Mouse (Mus musculus) MEL (cell line): ENCODE results near the gene Moxd1. TPM values are rescaled to one million over a fixed set of nuclear protein-coding genes. Genes with fewer than 3 reads are reported as not detected.

ENCODE experiments used
- DNase-seq: peaks from one replicate; pipeline ENCODE4 v3.0.0; 2011; ENCODE audit warnings: low read depth, low spot score
- H3K27ac ChIP-seq: 2 replicates; pipeline ENCODE4 v1.5.1; 2012; ENCODE audit warnings: low read depth, mild to moderate bottlenecking, control low read depth, low read length, moderate library complexity; ENCODE audit not compliant: control insufficient read depth
- H3K27me3 ChIP-seq, 2 experiments: fragments of 150-350 bp in 1 of 2; sonication (generic) in 1 of 2; 2 replicates each; pipeline ENCODE4 v1.6.1; 2012; ENCODE audit warnings: low read length in 2 of 2, mild to moderate bottlenecking in 2 of 2, improper control_type of control experiment in 1 of 2, moderate library complexity in 1 of 2; ENCODE audit not compliant: insufficient read depth in 2 of 2, control insufficient read depth in 1 of 2
- H3K36me3 ChIP-seq, 2 experiments: 2 replicates each; pipeline ENCODE4 v1.6.1; 2012 to 2014; ENCODE audit warnings: low read length in 2 of 2, improper control_type of control experiment in 1 of 2, inconsistent platforms in 1 of 2, mild to moderate bottlenecking in 1 of 2; ENCODE audit not compliant: insufficient read depth in 2 of 2, control insufficient read depth in 1 of 2
- H3K4me1 ChIP-seq, 2 experiments: fragments of 150-350 bp in 1 of 2; sonication (generic) in 1 of 2; 2 replicates each; pipeline ENCODE4 v1.6.1; 2012; ENCODE audit warnings: low read length in 2 of 2, improper control_type of control experiment in 1 of 2, mild to moderate bottlenecking in 1 of 2; ENCODE audit not compliant: insufficient read depth in 2 of 2, control insufficient read depth in 1 of 2
- H3K4me3 ChIP-seq, 2 experiments: fragments of 150-350 bp in 1 of 2; sonication (generic) in 1 of 2; 2 replicates each; pipeline ENCODE4 v1.5.1; 2012; ENCODE audit warnings: low read depth in 2 of 2, low read length in 2 of 2, mild to moderate bottlenecking in 2 of 2, moderate library complexity in 2 of 2, control low read depth in 1 of 2, improper control_type of control experiment in 1 of 2; ENCODE audit not compliant: control insufficient read depth in 1 of 2, insufficient read depth in 1 of 2
- H3K79me2 ChIP-seq: 2 replicates; pipeline ENCODE4 v1.6.1; 2012; ENCODE audit warnings: mild to moderate bottlenecking, low read length, moderate library complexity; ENCODE audit not compliant: control insufficient read depth, poor library complexity, insufficient read depth
- H3K9ac ChIP-seq: 2 replicates; pipeline ENCODE4 v1.6.1; 2012; ENCODE audit warnings: low read depth, mild to moderate bottlenecking, control low read depth, low read length, moderate library complexity; ENCODE audit not compliant: control insufficient read depth, poor library complexity, severe bottlenecking
- H3K9me3 ChIP-seq: fragments of 150-350 bp; sonication (generic); replicated peaks from 2 replicates; pipeline ENCODE4 v1.6.1; 2012; ENCODE audit warnings: mild to moderate bottlenecking, low read length, improper control_type of control experiment, moderate library complexity; ENCODE audit not compliant: insufficient read depth
- BHLHE40 ChIP-seq: IDR thresholded peaks from 2 replicates; pipeline ENCODE4 v1.6.1; 2012; ENCODE audit warnings: low read depth, mild to moderate bottlenecking, inconsistent platforms, low read length, improper control_type of control experiment, borderline replicate concordance
- ELF1 ChIP-seq: IDR thresholded peaks from 2 replicates; pipeline ENCODE4 v1.6.1; 2014; ENCODE audit warnings: low read depth, mild to moderate bottlenecking, inconsistent platforms, low read length, improper control_type of control experiment, moderate library complexity
- EP300 ChIP-seq, 2 experiments: IDR thresholded peaks; 2 replicates each; pipeline ENCODE4 v1.6.1; 2011; ENCODE audit warnings: improper control_type of control experiment in 2 of 2, low read length in 2 of 2, low read depth in 1 of 2, mild to moderate bottlenecking in 1 of 2
- ETS1 ChIP-seq: IDR thresholded peaks from 2 replicates; pipeline ENCODE4 v1.6.1; 2012; ENCODE audit warnings: low read depth, mild to moderate bottlenecking, inconsistent platforms, low read length, improper control_type of control experiment, moderate library complexity
- GABPA ChIP-seq: IDR thresholded peaks from 2 replicates; pipeline ENCODE4 v1.6.1; 2012; ENCODE audit warnings: low read depth, mild to moderate bottlenecking, inconsistent platforms, low read length, improper control_type of control experiment, moderate library complexity
- MAFK ChIP-seq: IDR thresholded peaks from 2 replicates; pipeline ENCODE4 v1.6.1; 2011; ENCODE audit warnings: low read depth, mild to moderate bottlenecking, low read length, improper control_type of control experiment, borderline replicate concordance
- MYB ChIP-seq: IDR thresholded peaks from 2 replicates; pipeline ENCODE4 v1.6.1; 2011; ENCODE audit warnings: mild to moderate bottlenecking, low read depth, low read length, improper control_type of control experiment
- MYC ChIP-seq: IDR thresholded peaks from 2 replicates; pipeline ENCODE4 v1.6.1; 2011; ENCODE audit warnings: low read depth, mild to moderate bottlenecking, low read length, improper control_type of control experiment, moderate library complexity
- NRF1 ChIP-seq: IDR thresholded peaks from 2 replicates; pipeline ENCODE4 v1.6.1; 2014; ENCODE audit warnings: low read depth, mild to moderate bottlenecking, inconsistent platforms, low read length, improper control_type of control experiment, moderate library complexity; ENCODE audit not compliant: poor library complexity, insufficient read depth, severe bottlenecking
- POLR2AphosphoS5 ChIP-seq: IDR thresholded peaks from 2 replicates; pipeline ENCODE4 v1.6.1; 2012; ENCODE audit warnings: low read depth, borderline replicate concordance, mild to moderate bottlenecking, inconsistent platforms, low read length, moderate library complexity, mixed read lengths
- RAD21 ChIP-seq: IDR thresholded peaks from 2 replicates; pipeline ENCODE4 v1.6.1; 2011; ENCODE audit warnings: mild to moderate bottlenecking, low read depth, low read length, improper control_type of control experiment
- SIN3A ChIP-seq: IDR thresholded peaks from 2 replicates; pipeline ENCODE4 v1.6.1; 2012; ENCODE audit warnings: low read length, improper control_type of control experiment, inconsistent platforms
- UBTF ChIP-seq: IDR thresholded peaks from 2 replicates; pipeline ENCODE4 v1.6.1; 2012; ENCODE audit warnings: low read depth, mild to moderate bottlenecking, inconsistent platforms, low read length, improper control_type of control experiment, moderate library complexity, borderline replicate concordance; ENCODE audit not compliant: insufficient read depth
- USF1 ChIP-seq: IDR thresholded peaks from 2 replicates; pipeline ENCODE4 v1.6.1; 2014; ENCODE audit warnings: low read depth, mild to moderate bottlenecking, inconsistent platforms, low read length, improper control_type of control experiment, moderate library complexity
- polyA plus RNA-seq, 2 experiments: library from polyadenylated mRNA; stranded (reverse) in 1 of 2; unstranded in 1 of 2; fragments of >175 nt in 1 of 2; fragments of >200 nt in 1 of 2; gene quantifications; 2 replicates each; pipeline versions ENCODE4 v1.2.1 to v1.2.4; 2012; ENCODE audit warnings: low replicate concordance in 2 of 2, low read depth in 1 of 2; ENCODE audit not compliant: insufficient read length in 2 of 2, insufficient read depth in 1 of 2, missing spikeins in 1 of 2
- total RNA-seq: library from RNA; depleted of rRNA; stranded (reverse); fragments of 300-350 nt; gene quantifications from 2 replicates; pipeline ENCODE4 v1.2.3, GENCODE M21; 2012

The Moxd1 gene
- total and polyA plus RNA-seq, 3 experiments: not detected

GRCm38 (mm10) chr10:24248116-24248515 is 24.8 kb downstream of the Moxd1 start:
- DNase-seq: no peak
- H3K4me1 ChIP-seq: no peaks in the 10 kb centered on the region
- H3K79me2 ChIP-seq: no peaks in the 10 kb centered on the region
- H3K27ac ChIP-seq: no peak overlapping the region
- no peak overlapping the region for H3K9ac ChIP-seq
- no peaks in the 10 kb centered on the region for H3K9me3 ChIP-seq
- H3K4me3 ChIP-seq: no peak overlapping the region
- H3K36me3 ChIP-seq: no peaks in the 10 kb centered on the region
- no peaks in the 10 kb centered on the region; a peak in 1 of 4 replicates for H3K27me3 ChIP-seq
- TF ChIP-seq MAFK: no peak
- no peak for TF ChIP-seq UBTF
- no peak for TF ChIP-seq MYC
- TF ChIP-seq POLR2AphosphoS5: no peak
- TF ChIP-seq ETS1: no peak
- TF ChIP-seq, all 39 proteins: peak for 0

GRCm38 (mm10) chr10:24251631-24252030 is 28.3 kb downstream of the Moxd1 start:
- no peaks in the 10 kb centered on the region for H3K79me2 ChIP-seq
- H3K27ac ChIP-seq: no peak overlapping the region
- H3K9ac ChIP-seq: no peak overlapping the region
- DNase-seq: no peak
- H3K4me1 ChIP-seq: no peaks in the 10 kb centered on the region
- H3K27me3 ChIP-seq: peaks cover 0 to 1% of the 10 kb centered on the region in 2 experiments; a peak in 1 of 4 replicates
- H3K36me3 ChIP-seq: no peaks in the 10 kb centered on the region
- no peak for TF ChIP-seq USF1
- no peak for TF ChIP-seq BHLHE40
- no peak for TF ChIP-seq NRF1
- TF ChIP-seq ELF1: no peak
- TF ChIP-seq RAD21: no peak
- no peak for TF ChIP-seq SIN3A
- TF ChIP-seq MAFK: no peak
- no peak for TF ChIP-seq GABPA
- no peak for TF ChIP-seq EP300 (IDR thresholded peaks at IDR 0.05; ENCODE audit: low read depth in 1 of 2, low read length in 2 of 2)
- no peak overlapping the region for H3K4me3 ChIP-seq
- H3K9me3 ChIP-seq: no peaks in the 10 kb centered on the region

GRCm38 (mm10) chr10:24258150-24258549 is 34.8 kb downstream of the Moxd1 start:
- Histone ChIP-seq H3K27me3 (peaks cover 0 to 1% of the 10 kb centered on the region in 2 experiments; a peak in 2 of 4 replicates), H3K27ac (no peak overlapping the region), H3K9me3 (no peaks in the 10 kb centered on the region), H3K9ac (no peak overlapping the region), H3K36me3 (no peaks in the 10 kb centered on the region), H3K4me3 (no peak overlapping the region), H3K4me1 (no peaks in the 10 kb centered on the region), H3K79me2 (no peaks in the 10 kb centered on the region)
- DNase-seq: no peak
- no peak for TF ChIP-seq MYB
